Mouse (Mus musculus): ENCODE measurements at regions not wholly inside any gene's neighbourhood (a gene's known extent, or its start where the extent isn't known, plus 50 kb on each side); places are given as distances from the start of the nearest gene placed in this dataset.

- DNase-seq (ENCODE audit: low read depth in 2 of 2, low spot score in 2 of 2) = no peak
These were observed 812.9 kb upstream of the Lrrc6 start for GRCm38 (mm10) chr15:67313648-67314047.

- DNase-seq (ENCODE audit: low read depth in 2 of 2, low spot score in 2 of 2) = no peak
These were observed 805.0 kb upstream of the Lrrc6 start for GRCm38 (mm10) chr15:67305681-67306080.

GRCm38 (mm10) chr15:67303804-67304203 lies 803.1 kb upstream of the Lrrc6 start:
- no peak for DNase-seq (ENCODE audit: low read depth in 2 of 2, low spot score in 2 of 2)

- DNase-seq (ENCODE audit: low read depth in 2 of 2, low spot score in 2 of 2) = no peak
These were observed 801.2 kb upstream of the Lrrc6 start for GRCm38 (mm10) chr15:67301871-67302363.

- no peak for DNase-seq (ENCODE audit: low read depth in 2 of 2, low spot score in 2 of 2)
These were observed 800.3 kb upstream of the Lrrc6 start for GRCm38 (mm10) chr15:67301024-67301423.

- DNase-seq (ENCODE audit: low read depth in 2 of 2, low spot score in 2 of 2) = no peak
These were observed 794.1 kb upstream of the Lrrc6 start for GRCm38 (mm10) chr15:67294797-67295196.

GRCm38 (mm10) chr15:67289749-67290148 lies 789.0 kb upstream of the Lrrc6 start:
- DNase-seq (ENCODE audit: low read depth in 2 of 2, low spot score in 2 of 2) = peak; percentile 52 to 54

GRCm38 (mm10) chr15:67284941-67285340 lies 784.2 kb upstream of the Lrrc6 start:
- DNase-seq (ENCODE audit: low read depth in 2 of 2, low spot score in 2 of 2) = no peak

- DNase-seq (ENCODE audit: low read depth in 2 of 2, low spot score in 2 of 2) = no peak
These were observed 782.7 kb upstream of the Lrrc6 start for GRCm38 (mm10) chr15:67283275-67283972.

- no peak for DNase-seq (ENCODE audit: low read depth in 2 of 2, low spot score in 2 of 2)
These were observed 778.2 kb upstream of the Lrrc6 start for GRCm38 (mm10) chr15:67278869-67279268.

- DNase-seq (ENCODE audit: low read depth in 2 of 2, low spot score in 2 of 2) = no peak
These were observed 774.3 kb upstream of the Lrrc6 start for GRCm38 (mm10) chr15:67275058-67275457.

GRCm38 (mm10) chr15:67272397-67272796 lies 771.7 kb upstream of the Lrrc6 start:
- DNase-seq (ENCODE audit: low read depth in 2 of 2, low spot score in 2 of 2) = no peak

GRCm38 (mm10) chr15:67263723-67264122 lies 763.0 kb upstream of the Lrrc6 start:
- DNase-seq (ENCODE audit: low read depth in 2 of 2, low spot score in 2 of 2) = no peak

- no peak for DNase-seq (ENCODE audit: low read depth in 2 of 2, low spot score in 2 of 2)
These were observed 762.6 kb upstream of the Lrrc6 start for GRCm38 (mm10) chr15:67263313-67263712.

GRCm38 (mm10) chr15:67262269-67262668 lies 761.6 kb upstream of the Lrrc6 start:
- no peak for DNase-seq (ENCODE audit: low read depth in 2 of 2, low spot score in 2 of 2)

- no peak for DNase-seq (ENCODE audit: low read depth in 2 of 2, low spot score in 2 of 2)
These were observed 760.0 kb upstream of the Lrrc6 start for GRCm38 (mm10) chr15:67260666-67261065.

- DNase-seq (ENCODE audit: low read depth in 2 of 2, low spot score in 2 of 2) = no peak
These were observed 748.4 kb upstream of the Lrrc6 start for GRCm38 (mm10) chr15:67249147-67249546.

- peak in 1 of 2 experiments; percentile 1 for DNase-seq (ENCODE audit: low read depth in 2 of 2, low spot score in 2 of 2)
These were observed 747.8 kb upstream of the Lrrc6 start for GRCm38 (mm10) chr15:67248471-67248870.

- DNase-seq (ENCODE audit: low read depth in 2 of 2, low spot score in 2 of 2) = no peak
These were observed 745.1 kb upstream of the Lrrc6 start for GRCm38 (mm10) chr15:67245658-67246268.

- no peak for DNase-seq (ENCODE audit: low read depth in 2 of 2, low spot score in 2 of 2)
These were observed 744.4 kb upstream of the Lrrc6 start for GRCm38 (mm10) chr15:67244908-67245657.

GRCm38 (mm10) chr15:67235107-67235785 lies 734.5 kb upstream of the Lrrc6 start:
- DNase-seq (ENCODE audit: low read depth in 2 of 2, low spot score in 2 of 2) = peak in 1 of 2 experiments; percentile 6

All from CD8-positive naive resting alpha-beta T cell, adult 2 months (primary cell).